7 mouse cellular contexts compared by ENCODE assay signal in the genomic region with DNA sequence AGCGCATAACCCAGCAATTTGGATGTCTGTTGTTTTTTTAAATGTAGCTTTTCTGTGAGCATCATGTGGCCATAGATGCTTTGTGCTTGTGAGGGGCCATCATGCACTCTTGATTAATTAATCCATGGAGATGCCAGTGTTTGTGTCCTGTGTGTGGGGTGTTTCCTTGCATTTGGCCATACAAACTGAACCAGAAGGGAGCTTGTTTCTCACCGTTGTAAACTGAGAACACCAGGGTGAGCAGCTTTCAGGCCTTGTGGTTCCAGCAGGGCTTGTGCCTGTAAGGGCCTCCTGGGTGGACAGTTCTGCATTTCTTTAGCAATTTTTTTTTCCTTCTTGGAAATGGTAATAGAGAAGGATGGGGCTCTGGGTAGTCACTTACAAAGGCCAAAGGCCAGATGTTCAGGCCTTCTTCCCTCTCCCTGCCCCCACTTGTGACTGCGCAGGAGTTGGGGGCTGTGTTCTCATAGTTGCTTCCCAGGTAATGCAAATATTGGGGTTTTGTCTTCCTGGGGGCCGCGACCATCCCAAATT.
DNase-seq lines count a peak whose midpoint lies in the region; ATAC-seq lines count a peak whose summit lies in the region.

No protein-coding gene starts in this region.

- no peak overlapping the region for H3K27ac ChIP-seq in lung, embryonic 15.5 days
- H3K27ac ChIP-seq in forebrain, embryonic 10.5 days = peak overlapping the region; percentile 85
- no peak overlapping the region for H3K27ac ChIP-seq in limb, embryonic 10.5 days
- H3K27ac ChIP-seq in stomach, embryonic 15.5 days = no peak overlapping the region

- H3K36me3 ChIP-seq in lung, embryonic 15.5 days = no peaks in the 10 kb centered on the region
- no peaks in the 10 kb centered on the region for H3K36me3 ChIP-seq in forebrain, embryonic 10.5 days (replicated peaks)
- no peaks in the 10 kb centered on the region for H3K36me3 ChIP-seq in limb, embryonic 10.5 days
- H3K36me3 ChIP-seq in stomach, embryonic 15.5 days = no peaks in the 10 kb centered on the region

- 55% methylated on average over 5 of the region's 5 CpGs for whole genome bisulfite sequencing in lung, embryonic 15.5 days
- 6% methylated on average over 5 of the region's 5 CpGs for WGBS in forebrain, embryonic 10.5 days
- 14% methylated on average over 5 of the region's 5 CpGs for WGBS in limb, embryonic 10.5 days
- 60% methylated on average over 5 of the region's 5 CpGs for WGBS in stomach, embryonic 15.5 days

- ATAC-seq in lung, embryonic 15.5 days (ENCODE audit: borderline replicate concordance, extremely low read depth, low FRiP score, low TSS enrichment) = no peak
- ATAC-seq in stomach, embryonic 15.5 days (ENCODE audit: insufficient read depth, low FRiP score, low read depth) = no peak

- no peak overlapping the region for H3K4me3 ChIP-seq in lung, embryonic 15.5 days
- peak overlapping the region; percentile 64 for H3K4me3 ChIP-seq in forebrain, embryonic 10.5 days
- peak overlapping the region; percentile 56 for H3K4me3 ChIP-seq in limb, embryonic 10.5 days
- peak overlapping the region; percentile 40; the same call in 1 of the 2 replicates for H3K4me3 ChIP-seq in stomach, embryonic 15.5 days (replicated peaks)

- no peak overlapping the region for H3K9ac ChIP-seq in lung, embryonic 15.5 days
- no peak overlapping the region for H3K9ac ChIP-seq in stomach, embryonic 15.5 days

- no peaks in the 10 kb centered on the region; the same call in 1 of the 2 replicates for H3K27me3 ChIP-seq in lung, embryonic 15.5 days
- H3K27me3 ChIP-seq in forebrain, embryonic 10.5 days (ENCODE audit: poor library complexity, severe bottlenecking) = peaks cover 24% of the 10 kb centered on the region
- H3K27me3 ChIP-seq in limb, embryonic 10.5 days (ENCODE audit: low read depth, poor library complexity, severe bottlenecking) = peaks cover 18% of the 10 kb centered on the region
- no peaks in the 10 kb centered on the region; the same call in 1 of the 2 replicates for H3K27me3 ChIP-seq in stomach, embryonic 15.5 days (replicated peaks)

- no peak for DNase-seq in lung, postnatal 4 days
- no peak for DNase-seq in forebrain, embryonic 10.5 days (ENCODE audit: extremely low spot score, low spot score)
- DNase-seq in limb, embryonic 10.5 days (ENCODE audit: low spot score) = no peak
- DNase-seq in ovary, postnatal 10 days (ENCODE audit: low spot score) = no peak
- DNase-seq in adrenal gland, adult 2 months = no peak

- H3K4me1 ChIP-seq in lung, embryonic 15.5 days = peaks cover 33% of the 10 kb centered on the region
- peaks cover 59% of the 10 kb centered on the region for H3K4me1 ChIP-seq in forebrain, embryonic 10.5 days
- peaks cover 43% of the 10 kb centered on the region for H3K4me1 ChIP-seq in limb, embryonic 10.5 days
- peaks cover 14% of the 10 kb centered on the region; the same call in 1 of the 2 replicates for H3K4me1 ChIP-seq in stomach, embryonic 15.5 days

- peak overlapping the region; percentile 84 for H3K4me2 ChIP-seq in lung, embryonic 15.5 days
- peak overlapping the region; percentile 75 for H3K4me2 ChIP-seq in stomach, embryonic 15.5 days

- H3K9me3 ChIP-seq in lung, embryonic 15.5 days = no peaks in the 10 kb centered on the region
- H3K9me3 ChIP-seq in forebrain, embryonic 10.5 days = no peaks in the 10 kb centered on the region
- H3K9me3 ChIP-seq in limb, embryonic 10.5 days (replicated peaks) = no peaks in the 10 kb centered on the region
- no peaks in the 10 kb centered on the region for H3K9me3 ChIP-seq in stomach, embryonic 15.5 days
